Mouse (Mus musculus) heart, postnatal 14 days (tissue): ENCODE results near the gene Nomo1. TPM values are rescaled to one million over a fixed set of nuclear protein-coding genes. Genes with fewer than 3 reads are reported as not detected.

Source experiments
- DNase-seq, 2 experiments: peaks; one replicate each; pipeline ENCODE4 v3.0.0; 2021 to 2022
- intact Hi-C: fragments of 180-260 bp; cut with DNase I; formaldehyde crosslinking; loops from one replicate; pipeline ENCODE4 v1.15.1; 2025
- long read RNA-seq, 2 experiments: library from polyadenylated mRNA; stranded (forward); transcript quantifications; one replicate each; pipeline ENCODE4 v2.0.0; 2021
- total RNA-seq, 2 experiments: library from RNA; stranded (reverse); gene quantifications; 2 replicates each; pipeline ENCODE4 v1.2.3; 2021

Gene Nomo1
- total RNA-seq: 10 to 100 TPM; 68.0 to 68.6 TPM
- long read RNA-seq, experiment 1, full-length matches to known transcripts: 7 of 45 reads
- long read RNA-seq, experiment 1, partial matches to known transcripts: 37 of 45 reads
- long read RNA-seq, experiment 1, other reads (novel, unspliced or antisense): 1 of 45 reads
- long read RNA-seq, experiment 2, full-length matches to known transcripts: 7 of 32 reads
- long read RNA-seq, experiment 2, partial matches to known transcripts: 21 of 32 reads
- long read RNA-seq, experiment 2, other reads (novel, unspliced or antisense): 4 of 32 reads

GRCm38 (mm10) chr7:46033109-46033869, at the start of gene Nomo1:
Nomo1 (plus strand) TSS chr7:46033698.
- intact Hi-C loops: no loop called here
- DNase-seq: peak; percentile 98 to 99

- no peak for DNase-seq
- intact Hi-C loops: no loop called here
Measured at GRCm38 (mm10) chr7:45986893-45987292, 46.6 kb upstream of the Nomo1 start.

GRCm38 (mm10) chr7:45988344-45988743, 45.2 kb upstream of the Nomo1 start:
- intact Hi-C loops: no loop called here
- DNase-seq: no peak

GRCm38 (mm10) chr7:45992470-45992869, 41.0 kb upstream of the Nomo1 start:
- intact Hi-C loops: no loop called here
- no peak for DNase-seq

- no peak for DNase-seq
- intact Hi-C loops: no loop called here
Measured at GRCm38 (mm10) chr7:46000577-46000976, 32.9 kb upstream of the Nomo1 start.

GRCm38 (mm10) chr7:46002748-46003147, 30.8 kb upstream of the Nomo1 start:
- intact Hi-C loops: no loop called here
- DNase-seq: no peak

- intact Hi-C loops: loop anchor here (2.0 to 5.0 kb wide), 3 partner anchors 65 to 271 kb away; partner anchors contain the start of gene Kdelr1
- peak; percentile 55 to 78 for DNase-seq
Measured at GRCm38 (mm10) chr7:46009578-46009977, 23.9 kb upstream of the Nomo1 start.

- intact Hi-C loops: no loop called here
- no peak for DNase-seq
Measured at GRCm38 (mm10) chr7:46012121-46012520, 21.4 kb upstream of the Nomo1 start.

- peak; percentile 25 to 52 for DNase-seq
- intact Hi-C loops: no loop called here
Measured at GRCm38 (mm10) chr7:46013266-46014010, 20.1 kb upstream of the Nomo1 start.

GRCm38 (mm10) chr7:46019594-46019993, 13.9 kb upstream of the Nomo1 start:
- intact Hi-C loops: no loop called here
- DNase-seq: no peak

GRCm38 (mm10) chr7:46021951-46022350, 11.5 kb upstream of the Nomo1 start:
- intact Hi-C loops: no loop called here
- no peak for DNase-seq

- no peak for DNase-seq
- intact Hi-C loops: no loop called here
Measured at GRCm38 (mm10) chr7:46025436-46025835, 8.1 kb upstream of the Nomo1 start.

GRCm38 (mm10) chr7:46028681-46029080, 4.8 kb upstream of the Nomo1 start:
- intact Hi-C loops: no loop called here
- no peak for DNase-seq

- intact Hi-C loops: no loop called here
- no peak for DNase-seq
Measured at GRCm38 (mm10) chr7:46029299-46030144, 4.0 kb upstream of the Nomo1 start.

GRCm38 (mm10) chr7:46030145-46030488, 3.4 kb upstream of the Nomo1 start, which contains the start of gene Abcc6:
Abcc6 (minus strand) TSS chr7:46030302.
- intact Hi-C loops: no loop called here
- no peak for DNase-seq

GRCm38 (mm10) chr7:46031075-46031474, 2.4 kb upstream of the Nomo1 start:
- DNase-seq: no peak
- intact Hi-C loops: no loop called here

- DNase-seq: no peak
- intact Hi-C loops: no loop called here
Measured at GRCm38 (mm10) chr7:46033870-46034337, 406 bp downstream of the Nomo1 start.

GRCm38 (mm10) chr7:46034991-46035390, 1.5 kb downstream of the Nomo1 start:
- intact Hi-C loops: no loop called here
- DNase-seq: no peak

- intact Hi-C loops: no loop called here
- DNase-seq: no peak
Measured at GRCm38 (mm10) chr7:46035468-46035867, 2.0 kb downstream of the Nomo1 start.

GRCm38 (mm10) chr7:46037433-46037832, 3.9 kb downstream of the Nomo1 start:
- no peak for DNase-seq
- intact Hi-C loops: no loop called here
